Mouse (Mus musculus) MEL (cell line): ENCODE results near the gene Inpp5d. TPM values are rescaled to one million over a fixed set of nuclear protein-coding genes. Genes with fewer than 3 reads are reported as not detected.

Experiments used
- DNase-seq: peaks from one replicate; pipeline ENCODE4 v3.0.0; 2011; ENCODE audit warnings: low read depth, low spot score
- H3K27ac ChIP-seq: 2 replicates; pipeline ENCODE4 v1.5.1; 2012; ENCODE audit warnings: low read depth, mild to moderate bottlenecking, control low read depth, low read length, moderate library complexity; ENCODE audit not compliant: control insufficient read depth
- H3K27me3 ChIP-seq, 2 experiments: fragments of 150-350 bp in 1 of 2; sonication (generic) in 1 of 2; 2 replicates each; pipeline ENCODE4 v1.6.1; 2012; ENCODE audit warnings: low read length in 2 of 2, mild to moderate bottlenecking in 2 of 2, improper control_type of control experiment in 1 of 2, moderate library complexity in 1 of 2; ENCODE audit not compliant: insufficient read depth in 2 of 2, control insufficient read depth in 1 of 2
- H3K36me3 ChIP-seq, 2 experiments: 2 replicates each; pipeline ENCODE4 v1.6.1; 2012 to 2014; ENCODE audit warnings: low read length in 2 of 2, improper control_type of control experiment in 1 of 2, inconsistent platforms in 1 of 2, mild to moderate bottlenecking in 1 of 2; ENCODE audit not compliant: insufficient read depth in 2 of 2, control insufficient read depth in 1 of 2
- H3K4me1 ChIP-seq, 2 experiments: fragments of 150-350 bp in 1 of 2; sonication (generic) in 1 of 2; 2 replicates each; pipeline ENCODE4 v1.6.1; 2012; ENCODE audit warnings: low read length in 2 of 2, improper control_type of control experiment in 1 of 2, mild to moderate bottlenecking in 1 of 2; ENCODE audit not compliant: insufficient read depth in 2 of 2, control insufficient read depth in 1 of 2
- H3K4me3 ChIP-seq, 2 experiments: fragments of 150-350 bp in 1 of 2; sonication (generic) in 1 of 2; 2 replicates each; pipeline ENCODE4 v1.5.1; 2012; ENCODE audit warnings: low read depth in 2 of 2, low read length in 2 of 2, mild to moderate bottlenecking in 2 of 2, moderate library complexity in 2 of 2, control low read depth in 1 of 2, improper control_type of control experiment in 1 of 2; ENCODE audit not compliant: control insufficient read depth in 1 of 2, insufficient read depth in 1 of 2
- H3K79me2 ChIP-seq: 2 replicates; pipeline ENCODE4 v1.6.1; 2012; ENCODE audit warnings: mild to moderate bottlenecking, low read length, moderate library complexity; ENCODE audit not compliant: control insufficient read depth, poor library complexity, insufficient read depth
- H3K9ac ChIP-seq: 2 replicates; pipeline ENCODE4 v1.6.1; 2012; ENCODE audit warnings: low read depth, mild to moderate bottlenecking, control low read depth, low read length, moderate library complexity; ENCODE audit not compliant: control insufficient read depth, poor library complexity, severe bottlenecking
- H3K9me3 ChIP-seq: fragments of 150-350 bp; sonication (generic); replicated peaks from 2 replicates; pipeline ENCODE4 v1.6.1; 2012; ENCODE audit warnings: mild to moderate bottlenecking, low read length, improper control_type of control experiment, moderate library complexity; ENCODE audit not compliant: insufficient read depth
- CHD2 ChIP-seq: IDR thresholded peaks from 2 replicates; pipeline ENCODE4 v1.6.1; 2011; ENCODE audit warnings: low read length, improper control_type of control experiment
- CTCF ChIP-seq, 3 experiments: IDR thresholded peaks in 2 of 3; conservative IDR thresholded peaks in 1 of 3; 2 replicates each; pipeline ENCODE4 v1.5.1; 2011 to 2012; ENCODE audit warnings: low read length in 3 of 3, low read depth in 2 of 3, mild to moderate bottlenecking in 2 of 3, improper control_type of control experiment in 1 of 3, inconsistent platforms in 1 of 3, mixed read lengths in 1 of 3, moderate library complexity in 1 of 3; ENCODE audit not compliant: control insufficient read depth in 1 of 3, insufficient read depth in 1 of 3, poor library complexity in 1 of 3, severe bottlenecking in 1 of 3
- E2F4 ChIP-seq: IDR thresholded peaks from 2 replicates; pipeline ENCODE4 v1.6.1; 2011; ENCODE audit warnings: low read depth, low read length, improper control_type of control experiment, borderline replicate concordance
- ELF1 ChIP-seq: IDR thresholded peaks from 2 replicates; pipeline ENCODE4 v1.6.1; 2014; ENCODE audit warnings: low read depth, mild to moderate bottlenecking, inconsistent platforms, low read length, improper control_type of control experiment, moderate library complexity
- KAT2A ChIP-seq: conservative IDR thresholded peaks from 2 replicates; pipeline ENCODE4 v1.6.1; 2012; ENCODE audit warnings: low read depth, low read length, improper control_type of control experiment, inconsistent platforms
- MAFK ChIP-seq: IDR thresholded peaks from 2 replicates; pipeline ENCODE4 v1.6.1; 2011; ENCODE audit warnings: low read depth, mild to moderate bottlenecking, low read length, improper control_type of control experiment, borderline replicate concordance
- MAZ ChIP-seq: IDR thresholded peaks from 2 replicates; pipeline ENCODE4 v1.6.1; 2012; ENCODE audit warnings: low read depth, mild to moderate bottlenecking, inconsistent platforms, low read length, improper control_type of control experiment
- MEF2A ChIP-seq: IDR thresholded peaks from 2 replicates; pipeline ENCODE4 v1.6.1; 2014; ENCODE audit warnings: low read depth, mild to moderate bottlenecking, inconsistent platforms, low read length, improper control_type of control experiment; ENCODE audit not compliant: poor library complexity, insufficient replicate concordance, severe bottlenecking; ENCODE audit errors: extremely low read depth
- MYB ChIP-seq: IDR thresholded peaks from 2 replicates; pipeline ENCODE4 v1.6.1; 2011; ENCODE audit warnings: mild to moderate bottlenecking, low read depth, low read length, improper control_type of control experiment
- MYC ChIP-seq: IDR thresholded peaks from 2 replicates; pipeline ENCODE4 v1.6.1; 2011; ENCODE audit warnings: low read depth, mild to moderate bottlenecking, low read length, improper control_type of control experiment, moderate library complexity
- NELFE ChIP-seq: IDR thresholded peaks from 2 replicates; pipeline ENCODE4 v1.6.1; 2011; ENCODE audit warnings: low read depth, low read length, improper control_type of control experiment
- NRF1 ChIP-seq: IDR thresholded peaks from 2 replicates; pipeline ENCODE4 v1.6.1; 2014; ENCODE audit warnings: low read depth, mild to moderate bottlenecking, inconsistent platforms, low read length, improper control_type of control experiment, moderate library complexity; ENCODE audit not compliant: poor library complexity, insufficient read depth, severe bottlenecking
- POLR2AphosphoS5 ChIP-seq: IDR thresholded peaks from 2 replicates; pipeline ENCODE4 v1.6.1; 2012; ENCODE audit warnings: low read depth, borderline replicate concordance, mild to moderate bottlenecking, inconsistent platforms, low read length, moderate library complexity, mixed read lengths
- RAD21 ChIP-seq: IDR thresholded peaks from 2 replicates; pipeline ENCODE4 v1.6.1; 2011; ENCODE audit warnings: mild to moderate bottlenecking, low read depth, low read length, improper control_type of control experiment
- SMC3 ChIP-seq: IDR thresholded peaks from 2 replicates; pipeline ENCODE4 v1.6.1; 2011; ENCODE audit warnings: low read depth, low read length, improper control_type of control experiment
- TAL1 ChIP-seq: IDR thresholded peaks from 2 replicates; pipeline ENCODE4 v1.6.1; 2012; ENCODE audit warnings: mild to moderate bottlenecking, inconsistent platforms, low read length, moderate library complexity, mixed read lengths
- TBP ChIP-seq: IDR thresholded peaks from 2 replicates; pipeline ENCODE4 v1.8.0; 2011; ENCODE audit warnings: low read depth, low read length, improper control_type of control experiment
- USF1 ChIP-seq: IDR thresholded peaks from 2 replicates; pipeline ENCODE4 v1.6.1; 2014; ENCODE audit warnings: low read depth, mild to moderate bottlenecking, inconsistent platforms, low read length, improper control_type of control experiment, moderate library complexity
- USF2 ChIP-seq, 2 experiments: IDR thresholded peaks; 2 replicates each; pipeline ENCODE4 v1.6.1; 2011 to 2012; ENCODE audit warnings: improper control_type of control experiment in 2 of 2, low read length in 2 of 2, borderline replicate concordance in 1 of 2, inconsistent platforms in 1 of 2, low read depth in 1 of 2, mild to moderate bottlenecking in 1 of 2; ENCODE audit not compliant: insufficient read depth in 1 of 2
- ZC3H11A ChIP-seq: IDR thresholded peaks from 2 replicates; pipeline ENCODE4 v1.6.1; 2012; ENCODE audit warnings: low read depth, mild to moderate bottlenecking, inconsistent platforms, low read length, improper control_type of control experiment
- ZNF384 ChIP-seq: IDR thresholded peaks from 2 replicates; pipeline ENCODE4 v1.6.1; 2012; ENCODE audit warnings: low read depth, mild to moderate bottlenecking, inconsistent platforms, low read length, improper control_type of control experiment
- polyA plus RNA-seq, 2 experiments: library from polyadenylated mRNA; stranded (reverse) in 1 of 2; unstranded in 1 of 2; fragments of >175 nt in 1 of 2; fragments of >200 nt in 1 of 2; gene quantifications; 2 replicates each; pipeline versions ENCODE4 v1.2.1 to v1.2.4; 2012; ENCODE audit warnings: low replicate concordance in 2 of 2, low read depth in 1 of 2; ENCODE audit not compliant: insufficient read length in 2 of 2, insufficient read depth in 1 of 2, missing spikeins in 1 of 2
- total RNA-seq: library from RNA; depleted of rRNA; stranded (reverse); fragments of 300-350 nt; gene quantifications from 2 replicates; pipeline ENCODE4 v1.2.3, GENCODE M21; 2012

Gene Inpp5d
- total and polyA plus RNA-seq, 3 experiments = 69.4 to 71.3 TPM; not detected in 1

GRCm38 (mm10) chr1:87721382-87721781 lies 101.3 kb downstream of the Inpp5d start:
- no peaks in the 10 kb centered on the region for H3K4me1 ChIP-seq
- no peak overlapping the region for H3K4me3 ChIP-seq
- no peak overlapping the region for H3K9ac ChIP-seq
- no peaks in the 10 kb centered on the region for H3K79me2 ChIP-seq
- no peak for DNase-seq
- H3K27ac ChIP-seq = no peak overlapping the region
- no peaks in the 10 kb centered on the region for H3K27me3 ChIP-seq
- H3K9me3 ChIP-seq = no peaks in the 10 kb centered on the region
- TF ChIP-seq RAD21 (peak; percentile 7), E2F4 (no peak), CTCF (IDR thresholded peaks at IDR 0.05 in 2 of 3, conservative IDR thresholded peaks at IDR 0.05 in 1 of 3; ENCODE audit: control insufficient read depth in 1 of 3, insufficient read depth in 1 of 3, low read depth in 2 of 3, low read length in 3 of 3, poor library complexity in 1 of 3, severe bottlenecking in 1 of 3) (peak in 2 of 3 experiments; percentile 6 to 16; a peak in 2 of 6 replicates), KAT2A (no peak)
- H3K36me3 ChIP-seq = peaks cover 0 to 5% of the 10 kb centered on the region in 2 experiments; a peak in 1 of 4 replicates

DNA sequence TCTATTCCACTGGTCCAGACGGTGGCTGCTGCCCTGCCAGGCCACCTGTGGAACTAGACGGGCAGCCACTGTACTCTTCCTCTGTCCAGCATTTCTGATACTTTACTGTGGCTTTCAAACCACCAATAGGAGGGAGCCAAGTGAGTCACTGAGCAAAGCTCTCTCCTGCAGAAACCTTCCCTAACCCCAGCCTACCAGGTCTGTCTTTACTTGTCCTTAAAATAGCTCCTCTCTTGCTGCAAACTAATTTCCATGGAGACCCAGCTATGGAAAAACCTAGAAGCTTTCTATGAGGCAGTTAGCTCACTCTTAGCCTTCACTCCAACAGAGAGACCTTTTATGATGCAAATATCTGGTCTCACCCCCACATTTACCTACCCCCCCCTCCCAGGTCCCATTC lies 102.0 kb downstream of the Inpp5d start:
- no peak overlapping the region for H3K9ac ChIP-seq
- no peaks in the 10 kb centered on the region for H3K79me2 ChIP-seq
- no peaks in the 10 kb centered on the region for H3K9me3 ChIP-seq
- H3K27me3 ChIP-seq = no peaks in the 10 kb centered on the region
- H3K36me3 ChIP-seq = peaks cover 0 to 5% of the 10 kb centered on the region in 2 experiments; a peak in 1 of 4 replicates
- H3K4me3 ChIP-seq = no peak overlapping the region
- no peaks in the 10 kb centered on the region for H3K4me1 ChIP-seq
- TF ChIP-seq USF2 (IDR thresholded peaks at IDR 0.05; ENCODE audit: borderline replicate concordance in 1 of 2, insufficient read depth in 1 of 2, low read depth in 1 of 2, low read length in 2 of 2) = no peak
- TF ChIP-seq USF1 = no peak
- TF ChIP-seq SMC3 = no peak
- no peak for TF ChIP-seq ZNF384
- no peak for TF ChIP-seq MAFK
- no peak for TF ChIP-seq TAL1
- TF ChIP-seq ZC3H11A = no peak
- TF ChIP-seq POLR2AphosphoS5 = no peak
- TF ChIP-seq MEF2A = no peak
- no peak for TF ChIP-seq NELFE
- TF ChIP-seq ELF1 = no peak
- no peak for TF ChIP-seq RAD21
- no peak for TF ChIP-seq CTCF (IDR thresholded peaks at IDR 0.05 in 2 of 3, conservative IDR thresholded peaks at IDR 0.05 in 1 of 3; ENCODE audit: control insufficient read depth in 1 of 3, insufficient read depth in 1 of 3, low read depth in 2 of 3, low read length in 3 of 3, poor library complexity in 1 of 3, severe bottlenecking in 1 of 3)
- no peak for TF ChIP-seq NRF1
- TF ChIP-seq MYC = no peak
- no peak for TF ChIP-seq CHD2
- no peak for TF ChIP-seq MYB
- TF ChIP-seq TBP = no peak
- TF ChIP-seq MAZ = no peak
- no peak overlapping the region for H3K27ac ChIP-seq
- no peak for DNase-seq
